Mouse (Mus musculus) kidney, adult 2 months (tissue): ENCODE measurements around the gene Mark4.
A peak's percentile ranks its signal among the peaks of the same experiment; 100 is the strongest.

Experiments used
- CTCF ChIP-seq: fragments of 200-500 bp; conservative IDR thresholded peaks from 2 replicates; pipeline ENCODE4 v1.5.1; 2011; ENCODE audit warnings: low read depth, mild to moderate bottlenecking, control low read depth, low read length, moderate library complexity, mixed read lengths; ENCODE audit not compliant: insufficient read depth, insufficient read length
- POLR2A ChIP-seq: fragments of 200-500 bp; IDR thresholded peaks from one replicate; pipeline ENCODE4 v1.6.1; 2011; ENCODE audit warnings: low read depth, low read length, control low read depth

- no peak for TF ChIP-seq POLR2A
- 0 out of 2 replicates have a peak, but pooled peaks have one; percentile 16 for TF ChIP-seq CTCF
These were observed 76.5 kb downstream of the Mark4 start for GRCm38 (mm10) chr7:19382166-19382541.
